Mouse (Mus musculus) heart, postnatal 0 days (tissue): ENCODE results near the gene Dapk2. TPM values are rescaled to one million over a fixed set of nuclear protein-coding genes. Genes with fewer than 3 reads are reported as not detected.
A peak's percentile ranks its signal among the peaks of the same experiment; 100 is the strongest.

Experiments used
- ATAC-seq: fragments of 200-750 bp; cut with Nextera tagmentation; 2 replicates; pipeline ENCODE4 v1.8.0; 2017; ENCODE audit warnings: low read depth, moderate number of reproducible peaks, moderate library complexity; ENCODE audit not compliant: insufficient read depth
- DNase-seq: peaks from one replicate; pipeline ENCODE4 v3.0.0-alpha.2; 2016; ENCODE audit warnings: low spot score
- H3K27ac ChIP-seq: fragments of 300-500 bp; sonication (generic); 2 replicates; pipeline ENCODE4 v1.5.1; 2014; ENCODE audit warnings: low read depth, mild to moderate bottlenecking
- H3K27me3 ChIP-seq: fragments of 300-500 bp; sonication (generic); 2 replicates; pipeline ENCODE4 v1.6.1; 2014; ENCODE audit warnings: low read length, mixed read lengths; ENCODE audit not compliant: control insufficient read depth, insufficient read depth
- H3K36me3 ChIP-seq: fragments of 300-500 bp; sonication (generic); replicated peaks from 2 replicates; pipeline ENCODE4 v1.6.1; 2014; ENCODE audit warnings: low read length, mixed read lengths; ENCODE audit not compliant: control insufficient read depth, insufficient read depth
- H3K4me1 ChIP-seq: fragments of 300-500 bp; sonication (generic); 2 replicates; pipeline ENCODE4 v1.6.1; 2014; ENCODE audit warnings: antibody characterized with exemption; ENCODE audit not compliant: control insufficient read depth, insufficient read depth
- H3K4me2 ChIP-seq: fragments of 300-500 bp; sonication (generic); 2 replicates; pipeline ENCODE4 v1.6.1; 2014; ENCODE audit warnings: low read depth, mild to moderate bottlenecking, low read length, moderate library complexity
- H3K4me3 ChIP-seq: fragments of 300-500 bp; sonication (generic); 2 replicates; pipeline ENCODE4 v1.5.1; 2014; ENCODE audit warnings: low read depth, low read length
- H3K9ac ChIP-seq: fragments of 300-500 bp; sonication (generic); replicated peaks from 2 replicates; pipeline ENCODE4 v1.6.1; 2014; ENCODE audit warnings: low read depth, low read length, mixed read lengths
- H3K9me3 ChIP-seq: fragments of 300-500 bp; sonication (generic); replicated peaks from 2 replicates; pipeline ENCODE4 v1.6.1; 2016; ENCODE audit warnings: low read length; ENCODE audit not compliant: control insufficient read depth
- CTCF ChIP-seq: IDR thresholded peaks from 2 replicates; pipeline ENCODE4 v1.5.1; 2016; ENCODE audit warnings: antibody characterized with exemption, control low read depth, low read depth
- EP300 ChIP-seq: IDR thresholded peaks from 2 replicates; pipeline ENCODE4 v1.6.1; 2016; ENCODE audit warnings: antibody characterized with exemption, low read depth
- WGBS: fragments of 180-500 bp; shearing (Covaris S2); extraction: QIAGEN DNeasy Blood & Tissue Kit; methylation state at CpG from one replicate; pipeline ENCODE4 v1.1.7; 2014; 5-methylcytosine and 5-hydroxymethylcytosine counted together
- polyA plus RNA-seq: library from polyadenylated mRNA; unstranded; fragments of >200 nt; fragmentation: Nextera tagmentation; extraction: Ambion mirVana; gene quantifications from 2 replicates; pipeline ENCODE4 v1.2.1, GENCODE M21; 2015
- total RNA-seq: library from RNA; depleted of rRNA; stranded (reverse); fragments of >200 nt; gene quantifications from 2 replicates; pipeline ENCODE4 v1.2.3, GENCODE M21; 2014; ENCODE audit warnings: low replicate concordance

The Dapk2 gene
- total and polyA plus RNA-seq, 2 experiments from 2014 or later: 2.3 to 4.7 TPM

GRCm38 (mm10) chr9:66241722-66242121 is 83.7 kb downstream of the Dapk2 start:
- ATAC-seq: peak; percentile 57; the same call in 1 of the 2 replicates
- no peak overlapping the region for H3K4me3 ChIP-seq
- no peaks in the 10 kb centered on the region for H3K36me3 ChIP-seq
- H3K4me2 ChIP-seq: no peak overlapping the region
- no peak overlapping the region for H3K9ac ChIP-seq
- 24% methylated on average over 4 of the region's 4 CpGs for WGBS
- no peak for DNase-seq
- H3K27me3 ChIP-seq: no peaks in the 10 kb centered on the region
- TF ChIP-seq EP300 (no peak), CTCF (no peak)
- H3K27ac ChIP-seq: no peak overlapping the region
- no peaks in the 10 kb centered on the region for H3K9me3 ChIP-seq
- H3K4me1 ChIP-seq: peaks cover 10% of the 10 kb centered on the region

GRCm38 (mm10) chr9:66243240-66243639 is 85.2 kb downstream of the Dapk2 start:
- ATAC-seq (no peak), DNase-seq (no peak)
- Histone ChIP-seq H3K36me3 (no peaks in the 10 kb centered on the region), H3K9ac (no peak overlapping the region), H3K27me3 (no peaks in the 10 kb centered on the region), H3K4me1 (peaks cover 10% of the 10 kb centered on the region), H3K4me3 (no peak overlapping the region), H3K4me2 (no peak overlapping the region), H3K9me3 (no peaks in the 10 kb centered on the region), H3K27ac (no peak overlapping the region)
- WGBS: 64% methylated on average over 4 of the region's 4 CpGs
- TF ChIP-seq CTCF: no peak

- no peak overlapping the region for H3K4me2 ChIP-seq
- H3K4me3 ChIP-seq: no peak overlapping the region
- no peak for TF ChIP-seq CTCF
- TF ChIP-seq EP300: no peak
- ATAC-seq: no peak
- H3K36me3 ChIP-seq: no peaks in the 10 kb centered on the region
- no peaks in the 10 kb centered on the region for H3K9me3 ChIP-seq
- 86% methylated on average over 5 of the region's 5 CpGs for WGBS
- no peak overlapping the region for H3K9ac ChIP-seq
- DNase-seq: no peak
- H3K27ac ChIP-seq: no peak overlapping the region
- 0 out of 2 replicates have a peak, but pooled peaks cover 3% of the 10 kb centered on the region for H3K27me3 ChIP-seq
- H3K4me1 ChIP-seq: peaks cover 10% of the 10 kb centered on the region
Observed at GRCm38 (mm10) chr9:66244079-66244478, 86.1 kb downstream of the Dapk2 start.

GRCm38 (mm10) chr9:66245707-66246106 is 87.7 kb downstream of the Dapk2 start:
- DNase-seq (no peak), ATAC-seq (no peak)
- 55% methylated on average over 4 of the region's 4 CpGs for WGBS
- no peak overlapping the region for H3K4me3 ChIP-seq
- H3K27ac ChIP-seq: no peak overlapping the region
- no peak overlapping the region for H3K4me2 ChIP-seq
- no peaks in the 10 kb centered on the region for H3K36me3 ChIP-seq
- peaks cover 10% of the 10 kb centered on the region; the same call in 1 of the 2 replicates for H3K27me3 ChIP-seq
- no peak overlapping the region for H3K9ac ChIP-seq
- no peaks in the 10 kb centered on the region for H3K9me3 ChIP-seq
- peaks cover 10% of the 10 kb centered on the region for H3K4me1 ChIP-seq
- TF ChIP-seq CTCF (no peak), EP300 (no peak)

- no peaks in the 10 kb centered on the region for H3K36me3 ChIP-seq
- WGBS: 38% methylated on average over 6 of the region's 6 CpGs
- no peaks in the 10 kb centered on the region for H3K9me3 ChIP-seq
- no peak for TF ChIP-seq EP300
- H3K4me1 ChIP-seq: no peaks in the 10 kb centered on the region
- no peak for ATAC-seq
- no peak for DNase-seq
- peaks cover 20% of the 10 kb centered on the region; the same call in 1 of the 2 replicates for H3K27me3 ChIP-seq
- no peak overlapping the region for H3K4me2 ChIP-seq
- no peak overlapping the region for H3K9ac ChIP-seq
- no peak overlapping the region for H3K4me3 ChIP-seq
- H3K27ac ChIP-seq: no peak overlapping the region
Observed at GRCm38 (mm10) chr9:66249281-66249680, 91.3 kb downstream of the Dapk2 start.

- Histone ChIP-seq H3K4me2 (no peak overlapping the region), H3K4me1 (no peaks in the 10 kb centered on the region), H3K27ac (no peak overlapping the region), H3K36me3 (no peaks in the 10 kb centered on the region), H3K9me3 (no peaks in the 10 kb centered on the region), H3K9ac (no peak overlapping the region), H3K27me3 (peaks cover 20% of the 10 kb centered on the region; the same call in 1 of the 2 replicates), H3K4me3 (no peak overlapping the region)
- DNase-seq (no peak), ATAC-seq (no peak)
- 61% methylated on average over 6 of the region's 6 CpGs for WGBS
- TF ChIP-seq EP300: no peak
- TF ChIP-seq CTCF: no peak
Observed at GRCm38 (mm10) chr9:66251159-66251691, 93.2 kb downstream of the Dapk2 start.
